Mouse (Mus musculus) hindbrain, embryonic 15.5 days (tissue): ENCODE measurements at regions not wholly inside any gene's neighbourhood (a gene's known extent, or its start where the extent isn't known, plus 50 kb on each side); places are given as distances from the start of the nearest gene placed in this dataset.

Experiments
- ATAC-seq: fragments of 200-750 bp; cut with Nextera tagmentation; 2 replicates; pipeline ENCODE4 v1.8.0; 2017; ENCODE audit warnings: low read depth, moderate number of reproducible peaks, moderate TSS enrichment; ENCODE audit not compliant: low FRiP score
- H3K27ac ChIP-seq: fragments of 300-500 bp; sonication (generic); replicated peaks from 2 replicates; pipeline ENCODE4 v1.5.1; 2015; ENCODE audit warnings: mild to moderate bottlenecking, inconsistent platforms
- H3K27me3 ChIP-seq: fragments of 300-500 bp; sonication (generic); 2 replicates; pipeline ENCODE4 v1.6.1; 2015; ENCODE audit warnings: control low read depth, inconsistent platforms
- H3K36me3 ChIP-seq: fragments of 300-500 bp; sonication (generic); 2 replicates; pipeline ENCODE4 v1.6.1; 2015; ENCODE audit warnings: control low read depth, inconsistent platforms
- H3K4me1 ChIP-seq: fragments of 300-500 bp; sonication (generic); replicated peaks from 2 replicates; pipeline ENCODE4 v1.6.1; 2015; ENCODE audit warnings: control low read depth, inconsistent platforms
- H3K4me2 ChIP-seq: fragments of 300-500 bp; sonication (generic); 2 replicates; pipeline ENCODE4 v1.6.1; 2015; ENCODE audit warnings: moderate library complexity, mild to moderate bottlenecking, inconsistent platforms
- H3K4me3 ChIP-seq: fragments of 300-500 bp; sonication (generic); 2 replicates; pipeline ENCODE4 v1.5.1; 2015; ENCODE audit warnings: mild to moderate bottlenecking, inconsistent platforms
- H3K9ac ChIP-seq: fragments of 300-500 bp; sonication (generic); 2 replicates; pipeline ENCODE4 v1.6.1; 2015; ENCODE audit warnings: inconsistent platforms
- H3K9me3 ChIP-seq: fragments of 300-500 bp; sonication (generic); 2 replicates; pipeline ENCODE4 v1.6.1; 2016; ENCODE audit warnings: control low read depth, inconsistent platforms
- WGBS: fragments of 180-500 bp; shearing (Covaris S2); methylation state at CpG from one replicate; pipeline ENCODE4 v1.1.7; 2015; 5-methylcytosine and 5-hydroxymethylcytosine counted together

- WGBS: 39% methylated on average over 4 of the region's 4 CpGs
- Histone ChIP-seq H3K27ac (peak overlapping the region; percentile 84), H3K4me3 (no peak overlapping the region), H3K27me3 (no peaks in the 10 kb centered on the region), H3K9ac (no peak overlapping the region), H3K4me1 (peaks cover 22% of the 10 kb centered on the region), H3K36me3 (no peaks in the 10 kb centered on the region), H3K9me3 (no peaks in the 10 kb centered on the region), H3K4me2 (peak overlapping the region; percentile 51)
- no peak; the same call in 1 of the 2 replicates for ATAC-seq
Measured at GRCm38 (mm10) chr13:83988517-83988916, 233.6 kb upstream of the Tmem161b start.

- Histone ChIP-seq H3K36me3 (no peaks in the 10 kb centered on the region), H3K4me3 (no peak overlapping the region), H3K4me1 (0 out of 2 replicates have a peak, but pooled peaks cover 6% of the 10 kb centered on the region), H3K9ac (peak overlapping the region; percentile 12; the same call in 1 of the 2 replicates), H3K27me3 (no peaks in the 10 kb centered on the region), H3K27ac (peak overlapping the region; percentile 48), H3K4me2 (peak overlapping the region; percentile 6; the same call in 1 of the 2 replicates), H3K9me3 (no peaks in the 10 kb centered on the region)
- ATAC-seq: peak; percentile 80
- 48% methylated on average over 12 of the region's 12 CpGs for WGBS
Measured at GRCm38 (mm10) chr13:83997599-83998369, 224.3 kb upstream of the Tmem161b start.

DNA sequence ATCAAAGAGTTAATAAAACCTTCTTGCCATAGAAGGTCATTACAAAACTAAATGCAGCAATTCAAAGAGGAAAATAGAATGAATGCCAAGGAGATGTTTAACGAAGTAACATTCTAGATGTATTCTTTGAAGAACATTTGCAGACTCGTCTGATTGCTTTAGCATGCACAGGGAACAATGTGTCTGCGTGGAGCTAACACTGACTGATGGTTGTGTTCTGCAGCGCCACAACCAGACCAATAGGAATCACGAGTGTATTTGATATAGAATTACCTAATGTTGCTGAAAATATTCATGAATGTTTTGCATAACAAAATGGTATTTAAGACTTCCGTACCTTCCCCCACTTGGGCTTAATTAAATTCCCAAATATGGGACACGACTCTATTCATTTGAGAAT is 200.3 kb upstream of the Tmem161b start:
- H3K9me3 ChIP-seq: no peaks in the 10 kb centered on the region
- no peaks in the 10 kb centered on the region for H3K4me1 ChIP-seq
- H3K27me3 ChIP-seq: no peaks in the 10 kb centered on the region
- H3K36me3 ChIP-seq: no peaks in the 10 kb centered on the region
- whole genome bisulfite sequencing: 49% methylated on average over 7 of the region's 7 CpGs
- no peak overlapping the region for H3K4me2 ChIP-seq
- H3K4me3 ChIP-seq: no peak overlapping the region
- no peak overlapping the region for H3K9ac ChIP-seq
- ATAC-seq: no peak
- H3K27ac ChIP-seq: no peak overlapping the region

DNA sequence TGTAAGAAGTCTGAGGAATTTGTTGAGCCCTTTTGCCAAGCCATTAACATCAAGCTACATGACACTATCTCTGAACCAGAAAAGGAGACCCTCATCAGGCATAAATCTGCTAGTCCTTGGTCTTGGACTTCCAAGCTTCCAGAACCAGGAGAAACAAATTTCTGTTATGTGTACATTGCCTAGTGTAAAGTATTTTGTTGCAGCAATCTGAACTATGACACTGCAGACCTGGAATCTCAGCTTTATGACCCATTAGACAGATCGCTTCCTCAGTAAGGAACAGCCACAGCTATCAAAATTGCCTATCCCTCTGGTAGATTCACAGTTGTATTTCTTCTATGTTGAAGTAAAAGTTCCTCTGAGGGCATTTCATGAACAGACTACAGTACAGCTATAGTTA is 199.1 kb upstream of the Tmem161b start:
- Histone ChIP-seq H3K27ac (no peak overlapping the region), H3K36me3 (no peaks in the 10 kb centered on the region), H3K4me3 (no peak overlapping the region), H3K4me1 (no peaks in the 10 kb centered on the region), H3K27me3 (no peaks in the 10 kb centered on the region), H3K4me2 (no peak overlapping the region), H3K9ac (no peak overlapping the region), H3K9me3 (no peaks in the 10 kb centered on the region)
- ATAC-seq: no peak
- 89% methylated on average over 1 of the region's 1 CpGs for WGBS

GRCm38 (mm10) chr13:84023637-84024036 is 198.5 kb upstream of the Tmem161b start:
- 56% methylated on average over 5 of the region's 5 CpGs for WGBS
- no peak overlapping the region for H3K27ac ChIP-seq
- H3K27me3 ChIP-seq: no peaks in the 10 kb centered on the region
- H3K9ac ChIP-seq: no peak overlapping the region
- no peak overlapping the region for H3K4me3 ChIP-seq
- peak; percentile 69; the same call in 1 of the 2 replicates for ATAC-seq
- H3K4me2 ChIP-seq: no peak overlapping the region
- H3K4me1 ChIP-seq: no peaks in the 10 kb centered on the region
- no peaks in the 10 kb centered on the region for H3K36me3 ChIP-seq
- H3K9me3 ChIP-seq: no peaks in the 10 kb centered on the region

GRCm38 (mm10) chr13:84025348-84025747 is 196.7 kb upstream of the Tmem161b start:
- ATAC-seq: no peak
- Histone ChIP-seq H3K4me1 (no peaks in the 10 kb centered on the region), H3K36me3 (no peaks in the 10 kb centered on the region), H3K9me3 (no peaks in the 10 kb centered on the region), H3K27ac (no peak overlapping the region), H3K27me3 (no peaks in the 10 kb centered on the region), H3K9ac (no peak overlapping the region), H3K4me3 (no peak overlapping the region), H3K4me2 (no peak overlapping the region)
- WGBS: 82% methylated on average over 2 of the region's 2 CpGs

- H3K36me3 ChIP-seq: no peaks in the 10 kb centered on the region
- no peaks in the 10 kb centered on the region for H3K9me3 ChIP-seq
- H3K27me3 ChIP-seq: no peaks in the 10 kb centered on the region
- no peak overlapping the region for H3K4me3 ChIP-seq
- H3K4me2 ChIP-seq: no peak overlapping the region
- no peak overlapping the region for H3K27ac ChIP-seq
- H3K4me1 ChIP-seq: no peaks in the 10 kb centered on the region
- 87% methylated on average over 6 of the region's 6 CpGs for WGBS
- no peak overlapping the region for H3K9ac ChIP-seq
- ATAC-seq: no peak
Measured at GRCm38 (mm10) chr13:84047736-84048135, 174.4 kb upstream of the Tmem161b start.

GRCm38 (mm10) chr13:84052221-84052620 is 169.9 kb upstream of the Tmem161b start:
- Histone ChIP-seq H3K4me3 (no peak overlapping the region), H3K27me3 (no peaks in the 10 kb centered on the region)
- ATAC-seq: no peak

DNA sequence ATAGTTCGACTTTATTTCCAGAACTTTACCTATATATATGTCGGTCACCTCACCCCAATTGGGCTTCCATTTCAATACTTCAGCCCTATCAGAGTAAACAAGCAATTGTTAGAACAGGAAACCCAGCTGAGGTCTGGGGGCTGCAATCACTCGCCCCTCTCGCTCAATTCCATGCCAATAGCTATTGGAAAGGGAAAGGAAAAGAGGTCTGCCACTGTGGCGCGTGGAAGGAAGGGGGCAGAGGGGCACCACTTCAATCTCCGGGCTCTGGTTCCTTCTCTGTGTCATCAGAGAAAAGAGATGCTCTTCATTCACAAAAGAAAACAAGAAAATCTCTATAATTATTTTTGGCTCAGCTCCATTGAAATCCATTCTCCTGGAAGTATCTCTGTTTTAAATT is 167.1 kb upstream of the Tmem161b start:
- H3K9ac ChIP-seq: no peak overlapping the region
- no peaks in the 10 kb centered on the region for H3K27me3 ChIP-seq
- no peaks in the 10 kb centered on the region for H3K9me3 ChIP-seq
- 37% methylated on average over 7 of the region's 7 CpGs for WGBS
- H3K27ac ChIP-seq: peak overlapping the region; percentile 81
- peak overlapping the region; percentile 39 for H3K4me2 ChIP-seq
- H3K4me1 ChIP-seq: peaks cover 27% of the 10 kb centered on the region
- ATAC-seq: no peak
- no peaks in the 10 kb centered on the region for H3K36me3 ChIP-seq
- H3K4me3 ChIP-seq: no peak overlapping the region

More at GRCm38 (mm10) chr13:84052221-84052620, 169.9 kb upstream of the Tmem161b start:
- WGBS: 72% methylated on average over 1 of the region's 1 CpGs
- Histone ChIP-seq H3K9ac (no peak overlapping the region), H3K4me1 (peaks cover 10% of the 10 kb centered on the region; the same call in 1 of the 2 replicates), H3K4me2 (no peak overlapping the region), H3K9me3 (no peaks in the 10 kb centered on the region), H3K27ac (no peak overlapping the region), H3K36me3 (no peaks in the 10 kb centered on the region)

DNA sequence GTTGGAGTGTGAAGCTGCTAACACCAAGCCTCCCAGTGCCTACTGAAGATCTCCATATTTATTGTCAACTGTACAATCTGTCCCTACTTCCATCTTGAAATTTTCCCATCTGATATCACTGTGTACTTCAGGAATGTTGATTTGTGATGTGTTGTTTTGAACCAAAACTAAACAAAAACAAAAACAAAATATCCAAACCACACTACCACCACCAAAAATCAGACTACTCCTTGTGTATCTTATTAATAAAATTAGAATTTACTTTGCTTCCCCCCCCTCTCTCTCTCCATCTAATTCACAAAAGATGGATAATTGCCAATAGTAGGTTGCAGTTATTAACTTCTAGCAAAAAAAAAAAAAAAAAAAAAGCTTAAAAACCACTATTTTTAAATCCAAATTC is 166.5 kb upstream of the Tmem161b start:
- Histone ChIP-seq H3K9ac (no peak overlapping the region), H3K9me3 (no peaks in the 10 kb centered on the region), H3K27ac (peak overlapping the region; percentile 81), H3K27me3 (no peaks in the 10 kb centered on the region), H3K36me3 (no peaks in the 10 kb centered on the region), H3K4me3 (no peak overlapping the region), H3K4me2 (peak overlapping the region; percentile 39), H3K4me1 (peaks cover 33% of the 10 kb centered on the region)
- ATAC-seq: no peak

- peak overlapping the region; percentile 28; the same call in 1 of the 2 replicates for H3K4me2 ChIP-seq
- no peaks in the 10 kb centered on the region for H3K9me3 ChIP-seq
- H3K27me3 ChIP-seq: no peaks in the 10 kb centered on the region
- H3K4me1 ChIP-seq: peaks cover 35% of the 10 kb centered on the region
- no peak overlapping the region for H3K4me3 ChIP-seq
- no peak for ATAC-seq
- no peak overlapping the region for H3K9ac ChIP-seq
- H3K36me3 ChIP-seq: no peaks in the 10 kb centered on the region
- WGBS: 24% methylated on average over 3 of the region's 3 CpGs
- H3K27ac ChIP-seq: peak overlapping the region; percentile 78
Measured at GRCm38 (mm10) chr13:84056451-84056850, 165.6 kb upstream of the Tmem161b start.

DNA sequence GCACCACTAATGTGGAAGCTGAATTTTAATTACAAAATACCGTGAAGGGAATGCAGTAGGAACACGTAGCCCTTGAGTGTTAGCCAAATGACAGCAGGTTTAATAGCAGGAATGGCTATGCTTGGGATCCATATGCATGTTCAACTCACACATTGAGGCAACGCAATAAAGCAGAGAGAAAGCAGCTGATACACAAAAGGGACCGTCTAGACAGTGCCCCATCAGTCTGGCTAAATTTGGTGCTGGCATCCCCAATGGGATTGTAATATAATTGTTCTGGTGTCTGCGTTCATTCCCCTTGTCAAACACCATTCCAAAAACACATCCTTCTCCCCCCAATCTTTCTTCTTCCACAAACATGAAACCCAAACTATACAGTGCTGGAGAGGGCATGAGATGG is 165.1 kb upstream of the Tmem161b start:
- 16% methylated on average over 5 of the region's 5 CpGs for WGBS
- ATAC-seq: peak; percentile 52; the same call in 1 of the 2 replicates
- no peak overlapping the region for H3K9ac ChIP-seq
- H3K36me3 ChIP-seq: no peaks in the 10 kb centered on the region
- H3K27ac ChIP-seq: peak overlapping the region; percentile 78
- H3K4me2 ChIP-seq: peak overlapping the region; percentile 28
- H3K4me3 ChIP-seq: no peak overlapping the region
- peaks cover 41% of the 10 kb centered on the region for H3K4me1 ChIP-seq
- H3K27me3 ChIP-seq: no peaks in the 10 kb centered on the region
- no peaks in the 10 kb centered on the region for H3K9me3 ChIP-seq
